Mouse (Mus musculus) CD8-positive naive resting alpha-beta T cell, adult 2 months (primary cell): Measurements from ENCODE around the gene Ccdc191.

ENCODE experiments used
- DNase-seq, 2 experiments: peaks; one replicate each; pipeline ENCODE4 v3.0.0; 2022; ENCODE audit warnings: low read depth in 2 of 2, low spot score in 2 of 2

Ccdc191 gene

DNA sequence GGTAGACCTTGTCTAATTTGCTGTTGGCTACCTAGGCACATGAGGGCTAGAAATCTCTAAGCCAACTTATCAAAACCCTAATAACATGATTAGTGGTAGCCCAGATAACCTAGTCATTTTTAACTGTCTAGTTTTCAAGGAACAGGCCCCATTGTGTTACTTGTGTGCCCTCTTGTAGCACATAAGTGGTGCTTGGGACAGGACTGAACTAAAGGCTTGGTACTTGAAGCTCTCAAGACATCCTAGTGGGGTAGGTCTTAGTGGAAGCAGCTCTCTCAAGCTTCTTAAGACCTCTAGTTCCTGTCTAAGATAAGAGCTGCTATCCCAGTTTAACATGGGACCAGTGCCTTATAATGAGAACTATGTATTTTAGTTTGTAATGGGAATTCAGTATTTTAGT, 41.0 kb downstream of the Ccdc191 start:
- DNase-seq: no peak

GRCm38 (mm10) chr16:43931502-43931901, 41.9 kb downstream of the Ccdc191 start:
- no peak for DNase-seq

- DNase-seq: no peak
Measured at GRCm38 (mm10) chr16:43932319-43932718, 42.7 kb downstream of the Ccdc191 start.

GRCm38 (mm10) chr16:43933041-43933440, 43.4 kb downstream of the Ccdc191 start:
- DNase-seq: no peak

DNA sequence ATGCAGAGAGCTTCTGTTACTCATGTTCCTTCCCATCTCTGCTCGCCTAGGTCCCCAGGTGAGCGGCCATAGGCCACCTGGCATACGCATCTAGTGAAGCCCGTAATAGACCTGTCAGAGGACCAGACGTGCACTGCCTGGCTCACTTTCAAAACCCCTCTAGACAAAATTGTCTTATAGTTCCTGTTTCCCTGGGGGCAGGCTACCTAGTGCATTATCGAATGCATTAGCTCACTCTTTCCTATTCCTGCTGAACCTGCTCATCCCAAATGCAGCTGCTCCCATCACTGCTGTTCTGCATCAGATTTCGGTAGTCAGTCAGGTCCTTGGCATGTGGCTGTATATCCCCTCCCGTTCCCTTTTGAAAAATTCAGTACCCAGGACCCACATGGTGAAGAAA, 45.3 kb downstream of the Ccdc191 start:
- DNase-seq: no peak

GRCm38 (mm10) chr16:43935367-43935766, 45.8 kb downstream of the Ccdc191 start:
- no peak for DNase-seq

- DNase-seq: no peak
Measured at GRCm38 (mm10) chr16:43935892-43936291, 46.3 kb downstream of the Ccdc191 start.

GRCm38 (mm10) chr16:43940846-43941245, 51.2 kb downstream of the Ccdc191 start:
- DNase-seq: no peak

DNA sequence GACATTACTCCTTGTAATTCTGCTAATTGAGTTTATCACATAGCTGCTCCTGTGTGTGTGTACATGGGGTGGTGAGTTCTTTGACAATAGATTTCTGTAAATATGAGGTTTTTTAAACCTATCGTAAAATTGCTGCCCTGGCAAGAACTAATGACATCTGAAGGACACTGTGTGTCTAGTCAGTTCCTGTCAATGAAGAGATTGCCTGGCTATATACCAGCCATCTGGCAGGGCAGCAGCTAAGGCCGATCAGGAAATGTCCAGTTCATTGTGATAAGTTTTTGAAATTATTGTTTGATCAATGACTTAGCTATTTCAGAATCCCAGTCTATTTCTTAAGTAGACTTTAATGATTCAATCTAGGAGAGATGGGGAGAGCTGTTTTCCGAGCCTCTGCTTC, 55.8 kb downstream of the Ccdc191 start:
- DNase-seq: no peak

DNA sequence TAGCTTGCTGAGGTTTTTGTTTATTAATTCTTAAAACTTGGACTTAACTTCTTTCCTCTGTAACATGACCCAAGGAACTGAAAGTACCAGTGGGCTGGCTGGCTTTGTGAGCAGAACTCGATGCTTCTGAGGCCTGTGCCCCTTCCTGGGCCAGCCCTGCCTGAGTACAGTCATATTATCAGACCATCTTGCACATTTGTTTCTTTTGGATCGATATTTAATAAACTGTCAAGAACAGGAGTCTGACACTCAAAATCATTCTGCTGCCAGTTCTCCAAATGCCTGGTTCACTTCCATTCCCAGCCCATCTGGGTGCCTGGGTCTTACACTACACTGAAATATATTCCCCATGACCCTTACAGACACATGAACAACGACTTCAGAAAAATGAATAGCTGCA, 56.3 kb downstream of the Ccdc191 start:
- no peak for DNase-seq

GRCm38 (mm10) chr16:43951591-43951990, 62.0 kb downstream of the Ccdc191 start:
- no peak for DNase-seq

DNA sequence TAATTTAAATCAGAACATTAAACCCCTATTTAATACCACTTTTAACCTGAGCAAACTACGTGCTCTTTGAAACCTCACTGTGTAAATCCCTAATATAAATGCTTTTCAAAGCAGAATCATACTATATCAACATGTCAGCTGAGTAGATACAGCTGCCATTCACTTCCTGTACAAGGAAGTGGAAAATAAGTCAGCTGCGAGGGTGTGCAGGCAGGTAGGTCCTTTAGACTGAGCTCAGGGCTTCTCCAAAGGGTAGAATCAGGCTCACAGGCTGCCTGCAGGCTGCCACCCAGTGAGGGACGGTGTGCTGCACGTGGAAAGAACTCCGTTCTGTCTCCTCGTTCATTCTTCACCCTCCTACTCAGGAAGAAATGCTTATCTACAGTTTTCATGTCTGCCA, 65.3 kb downstream of the Ccdc191 start:
- no peak for DNase-seq

GRCm38 (mm10) chr16:43958038-43958437, 68.4 kb downstream of the Ccdc191 start:
- no peak for DNase-seq

DNA sequence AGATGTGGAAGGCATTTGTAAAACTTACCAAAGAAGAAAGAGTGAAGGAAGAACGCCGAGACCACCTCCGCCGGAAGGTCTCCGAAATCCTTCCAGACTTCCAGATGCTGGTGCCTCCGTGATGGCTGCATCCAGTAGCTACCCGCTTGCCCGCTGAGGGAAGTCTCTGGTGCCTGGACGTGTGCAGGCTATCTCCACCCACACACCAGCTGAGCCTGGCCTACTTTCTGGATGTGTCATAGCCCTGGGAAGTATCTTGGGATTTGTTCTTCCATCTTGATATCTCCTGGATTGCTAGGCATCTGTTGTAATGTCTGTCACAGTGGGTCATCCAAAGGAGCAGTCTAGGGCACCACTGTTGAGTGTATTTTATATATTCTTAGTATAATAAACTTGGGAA, 73.7 kb downstream of the Ccdc191 start:
- no peak for DNase-seq

DNA sequence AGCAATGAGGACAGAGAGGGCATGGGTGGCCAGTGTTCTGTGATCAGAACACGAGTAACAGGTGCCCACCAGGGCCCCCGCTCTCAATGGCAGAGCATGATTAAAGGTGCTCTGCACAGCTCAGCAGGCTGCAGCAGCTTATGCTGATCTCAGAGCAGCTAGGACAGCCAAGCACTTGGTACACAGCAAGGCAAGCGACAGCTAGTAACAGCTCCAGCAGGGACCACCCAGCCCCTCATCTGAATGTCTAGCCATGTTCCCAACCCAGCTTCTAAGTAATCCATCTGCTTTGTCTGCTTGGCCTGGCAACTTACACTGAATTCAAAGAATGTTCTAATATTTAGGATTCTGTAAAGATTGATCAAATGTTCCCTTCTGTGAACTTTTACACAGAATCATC, 74.2 kb downstream of the Ccdc191 start:
- DNase-seq: no peak

- no peak for DNase-seq
Measured at GRCm38 (mm10) chr16:43965781-43966389, 76.3 kb downstream of the Ccdc191 start.

GRCm38 (mm10) chr16:43970426-43970825, 80.8 kb downstream of the Ccdc191 start:
- DNase-seq: no peak

GRCm38 (mm10) chr16:43971189-43971588, 81.6 kb downstream of the Ccdc191 start:
- no peak for DNase-seq

DNA sequence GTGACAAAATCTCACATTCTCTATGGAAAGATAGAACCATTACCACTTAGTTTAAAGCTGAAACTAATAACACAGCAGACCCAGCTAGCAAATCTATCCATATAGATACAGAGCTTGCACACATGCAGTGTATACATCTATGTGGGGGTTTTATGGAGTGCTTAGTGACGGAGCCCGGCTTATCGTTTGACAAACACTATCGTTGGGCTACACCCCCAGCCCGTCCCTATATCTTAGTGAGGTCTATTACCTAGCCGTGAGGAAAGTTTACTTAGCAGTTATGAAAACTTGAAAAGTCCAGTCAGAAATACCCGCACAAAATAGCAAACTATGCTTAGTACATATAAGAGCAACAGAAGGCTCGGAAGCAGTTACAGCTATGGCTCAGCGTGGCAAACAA, 82.1 kb downstream of the Ccdc191 start:
- DNase-seq: no peak

DNA sequence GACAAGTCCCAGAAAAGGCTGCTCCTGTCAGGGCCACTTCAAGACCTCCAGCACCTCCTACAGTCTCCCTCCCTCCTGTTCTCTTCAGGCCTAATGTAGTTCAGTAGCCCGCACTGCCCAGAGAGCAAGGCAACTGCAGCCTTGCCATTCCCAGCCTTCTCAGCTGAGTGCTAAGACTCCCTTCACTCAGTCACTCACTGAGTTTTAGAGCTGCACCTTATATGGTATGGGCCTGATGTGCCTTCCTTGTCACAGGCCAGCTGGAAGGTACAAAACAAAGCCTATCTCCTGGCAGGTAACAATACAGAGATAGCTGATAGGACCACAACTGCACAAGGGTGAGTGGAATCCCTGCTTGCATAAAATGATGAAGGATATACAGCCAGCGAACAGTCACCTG, 82.8 kb downstream of the Ccdc191 start:
- no peak for DNase-seq

- no peak for DNase-seq
Measured at GRCm38 (mm10) chr16:43973147-43973546, 83.5 kb downstream of the Ccdc191 start.

DNA sequence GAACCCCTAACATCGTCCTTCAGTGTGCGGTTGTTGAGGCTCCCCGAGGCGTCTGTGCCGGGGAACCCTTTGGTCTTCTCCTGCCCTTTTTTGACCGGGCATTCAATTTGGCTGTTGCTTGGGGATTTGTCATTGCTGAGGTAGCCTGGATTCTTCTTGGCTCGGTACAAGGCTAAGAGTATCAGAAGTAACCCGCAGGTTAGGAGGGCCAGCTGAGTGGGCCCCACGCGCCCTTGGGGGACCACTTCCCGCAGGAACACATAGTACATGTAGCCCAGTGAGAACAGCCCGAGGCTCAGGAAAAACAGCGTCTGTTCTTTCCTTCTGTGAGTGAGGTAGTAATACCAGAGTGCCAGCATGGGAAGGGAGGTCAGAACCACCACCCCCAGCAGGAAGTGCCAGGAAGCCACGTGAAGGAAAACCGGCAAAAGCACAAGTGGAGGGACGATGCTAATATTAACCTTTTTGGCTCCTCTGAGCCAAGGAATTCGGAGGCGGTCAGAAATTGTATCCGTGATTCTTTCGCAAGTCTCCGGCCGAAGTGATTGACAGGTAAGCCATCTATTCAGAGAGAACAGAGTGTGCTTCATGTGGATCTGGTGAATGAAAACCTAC, 84.1 kb downstream of the Ccdc191 start:
- DNase-seq: no peak

GRCm38 (mm10) chr16:43979010-43979327, 89.4 kb downstream of the Ccdc191 start:
- no peak for DNase-seq
